Mouse (Mus musculus): ENCODE data around the gene Fblim1.

DNA sequence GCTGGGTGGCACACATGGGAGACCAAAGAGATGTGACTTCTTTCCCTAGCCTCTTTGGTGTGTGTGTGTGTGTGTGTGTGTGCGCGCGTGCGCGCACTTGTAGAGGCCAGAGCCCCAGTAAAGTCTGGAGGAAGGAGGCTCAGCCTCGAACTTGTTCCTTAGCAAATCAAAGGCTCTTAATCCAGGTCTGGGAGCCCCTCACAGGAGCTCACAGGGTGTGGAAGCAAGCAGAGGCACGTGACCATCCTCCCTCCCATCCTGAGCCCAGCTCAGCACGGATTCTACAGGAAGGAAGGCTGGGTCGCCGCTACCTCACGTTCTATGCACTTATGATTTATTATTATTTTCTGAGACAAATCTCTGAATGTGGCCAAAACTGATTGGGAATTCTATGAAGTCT is 29.5 kb downstream of the Fblim1 start:
- TF ChIP-seq EP300 (IDR thresholded peaks at IDR 0.05; ENCODE audit: low read depth) (no peak), CTCF (IDR thresholded peaks at IDR 0.05; ENCODE audit: low read depth) (no peak)

All from heart, postnatal 0 days (tissue).